Mouse (Mus musculus) macrophage (primary cell): Measurements from ENCODE around the gene Myh3. TPM values are rescaled to one million over a fixed set of nuclear protein-coding genes. Genes with fewer than 3 reads are reported as not detected.

ENCODE experiments used
- H3K27ac ChIP-seq: fragments of 350-480 bp; formaldehyde crosslinking; 2 replicates; pipeline ENCODE4 v1.9.0; 2021
- H3K36me3 ChIP-seq: fragments of 350-480 bp; formaldehyde crosslinking; 2 replicates; pipeline ENCODE4 v1.9.0; 2021; ENCODE audit errors: inconsistent target
- H3K4me3 ChIP-seq: fragments of 350-480 bp; formaldehyde crosslinking; 2 replicates; pipeline ENCODE4 v1.9.0; 2021; ENCODE audit errors: inconsistent target
- H3K79me2 ChIP-seq: fragments of 350-480 bp; formaldehyde crosslinking; 2 replicates; pipeline ENCODE4 v1.9.0; 2021; ENCODE audit errors: inconsistent target
- WGBS: methylation state at CpG from one replicate; pipeline ENCODE4 v1.1.7; 2026; ENCODE audit warnings: inconsistent platforms; ENCODE audit not compliant: missing documents; 5-methylcytosine and 5-hydroxymethylcytosine counted together
- polyA plus RNA-seq: library from polyadenylated mRNA; stranded (reverse); fragments of 250-400 nt; gene quantifications from 3 replicates; pipeline ENCODE4 v1.2.4, GENCODE M21; 2018; ENCODE audit warnings: inconsistent platforms
- total RNA-seq, 78 experiments: library from RNA; depleted of rRNA; stranded (reverse); fragments of 250-400 nt; gene quantifications; 1 replicate in 9 of 78; 2 replicates in 24 of 78; 3 replicates in 43 of 78; 4 replicates in 2 of 78; pipeline ENCODE4 v1.2.4; 2018; ENCODE audit warnings: inconsistent platforms in 56 of 78

Gene Myh3
- total RNA-seq (2018; cell fraction: chromatin; rRNA removed): not detected
- under 1 TPM in 4 of 26 experiments, not detected in 22; under 0.01 to 0.04 (median 0.03) TPM for total RNA-seq (2018; cell fraction: cytosol; rRNA removed)
- not detected for total RNA-seq (2018; cell fraction: nucleus; rRNA removed)
- polyA plus RNA-seq: 0.03 TPM in 1 of 3 replicates, not detected in the others

DNA sequence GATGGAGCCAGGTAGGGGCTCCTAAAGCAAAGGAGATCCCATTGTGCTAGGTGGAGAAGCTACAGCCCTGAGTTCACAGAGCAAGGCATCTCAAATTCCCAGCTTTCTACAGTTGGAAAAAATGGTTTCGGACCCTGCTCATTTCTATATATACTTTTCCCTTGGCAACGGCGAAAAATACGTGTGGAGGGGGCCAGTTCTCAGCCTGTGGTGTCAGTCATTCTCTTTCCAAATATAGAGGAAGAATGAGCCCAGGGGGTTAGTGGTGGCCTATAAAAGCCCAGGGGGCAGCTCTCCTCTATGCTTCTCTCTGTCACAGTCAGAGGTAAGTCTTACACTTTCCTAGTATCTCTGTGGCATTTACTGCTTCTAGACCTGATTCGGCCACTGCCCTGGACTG is at the start of gene Myh3:
Myh3 (plus strand) TSS at position 301 of the 400 bp plus-strand sequence.
- Histone ChIP-seq H3K4me3 (no peak within 1 kb of the TSS), H3K27ac (no peak within 1 kb of the TSS), H3K79me2 (no peaks in the 10 kb centered on the region), H3K36me3 (no peaks in the 10 kb centered on the region)
- WGBS: 85% methylated on average over 5 of the region's 5 CpGs

DNA sequence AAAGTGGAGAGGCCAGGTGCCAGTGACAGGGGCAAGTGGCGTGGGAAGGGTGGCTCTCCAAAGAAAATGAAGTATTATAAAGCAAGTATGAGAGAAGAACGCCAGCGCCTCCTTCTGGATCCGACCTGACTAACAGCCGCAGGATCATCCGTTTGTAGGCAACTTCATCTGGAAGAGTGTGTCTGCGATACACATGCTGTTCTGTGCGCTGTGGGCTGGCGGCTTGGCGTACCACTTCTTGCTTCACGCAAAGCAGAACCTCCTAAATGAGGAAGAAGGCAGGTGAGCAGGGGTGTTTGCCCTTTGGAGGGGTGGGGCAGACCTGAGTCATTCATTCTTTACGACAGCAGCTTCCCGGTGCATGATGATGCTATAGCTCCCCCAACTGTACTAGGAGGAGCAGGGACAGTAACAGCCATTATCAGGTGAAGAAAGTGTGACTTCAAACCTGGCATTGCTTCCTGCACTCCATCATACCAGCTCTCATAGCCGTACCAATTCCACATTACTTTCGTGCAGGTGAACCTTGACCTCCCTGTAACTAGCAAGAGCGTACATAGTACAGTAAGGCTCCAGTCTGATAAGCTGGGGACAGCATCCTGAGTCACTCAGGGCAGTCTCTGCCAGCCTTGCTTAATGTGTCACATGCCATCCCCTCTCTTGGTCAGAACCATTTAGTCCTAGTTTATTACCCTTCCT is 47.0 kb upstream of the Myh3 start:
- no peaks in the 10 kb centered on the region for H3K79me2 ChIP-seq
- WGBS: 55% methylated on average over 16 of the region's 16 CpGs
- H3K27ac ChIP-seq: no peak overlapping the region
- H3K4me3 ChIP-seq: no peak overlapping the region
- H3K36me3 ChIP-seq: no peaks in the 10 kb centered on the region

DNA sequence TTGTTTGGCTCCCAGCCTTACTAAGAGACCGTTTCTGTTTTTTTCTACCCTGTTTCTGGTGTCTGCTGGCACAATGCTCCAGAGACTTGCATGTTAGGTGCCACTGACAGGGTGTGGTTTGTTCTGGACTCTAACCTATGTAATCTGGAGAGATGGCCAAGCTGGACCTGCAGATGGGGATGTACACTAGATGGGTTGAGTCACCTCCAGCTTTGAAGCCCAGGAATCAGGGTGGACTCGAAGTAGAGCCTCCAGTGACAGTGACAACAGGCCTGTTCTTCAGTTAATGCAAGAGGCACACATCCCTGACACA is 46.5 kb upstream of the Myh3 start:
- 64% methylated on average over 2 of the region's 2 CpGs for WGBS
- Histone ChIP-seq H3K27ac (no peak overlapping the region), H3K79me2 (no peaks in the 10 kb centered on the region), H3K36me3 (no peaks in the 10 kb centered on the region), H3K4me3 (no peak overlapping the region)

DNA sequence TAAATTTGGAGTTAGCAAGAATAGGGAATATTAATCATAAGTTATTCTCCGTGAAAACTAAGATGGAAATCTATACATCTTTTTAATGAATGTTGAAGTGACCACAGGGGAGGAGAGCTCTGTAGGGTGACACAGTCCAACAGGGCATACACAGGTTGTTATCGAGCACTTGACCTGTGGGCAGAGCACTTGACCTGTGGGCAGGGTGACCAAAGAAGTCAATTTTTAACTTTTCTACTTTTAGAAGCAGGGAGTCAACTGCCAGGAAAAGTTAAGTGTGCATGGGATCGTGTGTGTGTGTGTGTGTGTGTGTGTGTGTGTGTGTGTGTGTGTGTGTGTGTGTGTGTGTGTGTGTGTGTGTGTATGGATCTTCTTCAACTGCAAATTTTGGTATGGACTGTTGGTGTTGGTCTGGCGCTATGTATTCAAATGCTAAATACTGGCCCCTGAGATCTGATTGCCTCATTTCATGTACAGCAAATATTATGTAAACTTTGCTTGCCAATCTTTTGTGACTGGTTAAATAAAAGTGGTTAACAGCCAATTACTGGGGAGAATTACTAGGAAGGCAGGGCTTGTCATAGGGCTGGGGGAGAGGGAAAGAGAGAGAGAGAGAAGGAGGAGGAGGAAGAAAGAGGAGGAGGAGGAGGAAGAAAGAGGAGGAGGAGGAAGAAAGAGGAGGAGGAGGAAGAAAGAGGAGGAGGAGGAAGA is 43.2 kb upstream of the Myh3 start:
- peaks cover 16% of the 10 kb centered on the region for H3K36me3 ChIP-seq
- no peak overlapping the region for H3K27ac ChIP-seq
- H3K79me2 ChIP-seq: no peaks in the 10 kb centered on the region
- H3K4me3 ChIP-seq: no peak overlapping the region
- WGBS: 87% methylated on average over 3 of the region's 4 CpGs

DNA sequence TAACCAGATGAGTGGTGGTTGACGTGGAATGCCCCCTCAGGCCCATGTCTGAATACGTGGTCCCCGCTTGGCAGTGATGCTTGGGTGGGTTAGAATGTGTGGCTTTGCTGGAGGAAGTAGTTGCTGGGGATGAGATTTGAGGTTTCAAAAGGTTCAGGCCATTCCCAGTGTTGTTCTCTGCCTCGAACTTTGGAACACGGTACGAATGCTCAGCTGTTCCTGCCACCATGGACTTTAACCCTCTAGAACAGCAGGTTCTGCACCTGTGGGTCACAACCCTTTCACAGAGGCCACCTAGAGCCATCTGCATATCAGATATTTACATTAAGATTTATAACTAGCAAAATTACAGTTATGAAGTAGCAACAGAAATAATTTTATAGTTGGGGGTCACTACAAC is 41.9 kb upstream of the Myh3 start:
- 87% methylated on average over 6 of the region's 6 CpGs for WGBS
- peaks cover 29% of the 10 kb centered on the region for H3K36me3 ChIP-seq
- no peaks in the 10 kb centered on the region for H3K79me2 ChIP-seq
- H3K4me3 ChIP-seq: no peak overlapping the region
- H3K27ac ChIP-seq: no peak overlapping the region

DNA sequence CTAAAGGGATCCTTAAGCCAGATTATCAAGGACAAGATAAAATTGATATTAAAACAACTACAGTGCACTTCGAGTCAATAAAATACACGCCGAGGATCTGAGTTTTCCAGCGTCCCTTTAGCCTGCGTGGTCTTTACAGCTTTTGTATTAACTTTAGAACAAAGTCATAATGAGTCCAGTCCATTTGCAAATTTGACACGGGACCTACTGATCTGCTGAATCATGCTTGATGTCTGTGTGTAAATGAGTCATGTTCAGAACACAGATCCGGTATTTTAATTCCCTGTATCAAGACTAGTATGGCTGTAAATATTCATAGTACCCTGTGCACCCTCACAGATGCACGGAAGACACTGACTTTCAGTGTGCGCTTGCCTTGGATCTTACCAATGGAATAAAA is 41.2 kb upstream of the Myh3 start:
- H3K4me3 ChIP-seq: no peak overlapping the region
- H3K36me3 ChIP-seq: peaks cover 36% of the 10 kb centered on the region
- WGBS: 84% methylated on average over 9 of the region's 9 CpGs
- H3K27ac ChIP-seq: no peak overlapping the region
- no peaks in the 10 kb centered on the region for H3K79me2 ChIP-seq

DNA sequence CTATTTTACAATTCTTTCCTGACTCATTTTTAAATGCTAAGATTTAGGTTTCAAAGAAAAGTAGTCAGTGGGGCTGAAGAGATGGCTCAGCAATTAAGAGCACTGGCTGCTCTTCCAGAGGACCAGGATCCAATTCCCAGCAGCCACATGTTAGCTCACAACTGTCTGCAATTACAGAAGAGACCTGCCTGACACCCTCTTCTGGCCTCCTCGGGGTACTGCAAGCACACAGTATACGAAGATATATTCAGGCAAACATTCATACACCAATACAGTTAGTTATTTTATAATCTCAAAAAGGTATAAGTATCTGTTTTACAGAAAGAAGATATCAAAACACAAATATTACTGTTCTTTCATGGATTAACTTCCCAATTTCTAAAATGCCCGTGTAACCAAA is 38.3 kb upstream of the Myh3 start:
- Histone ChIP-seq H3K27ac (no peak overlapping the region), H3K4me3 (no peak overlapping the region), H3K79me2 (peaks cover 22% of the 10 kb centered on the region; the same call in 1 of the 2 replicates), H3K36me3 (peaks cover 43% of the 10 kb centered on the region)
- WGBS: 89% methylated on average over 3 of the region's 3 CpGs

DNA sequence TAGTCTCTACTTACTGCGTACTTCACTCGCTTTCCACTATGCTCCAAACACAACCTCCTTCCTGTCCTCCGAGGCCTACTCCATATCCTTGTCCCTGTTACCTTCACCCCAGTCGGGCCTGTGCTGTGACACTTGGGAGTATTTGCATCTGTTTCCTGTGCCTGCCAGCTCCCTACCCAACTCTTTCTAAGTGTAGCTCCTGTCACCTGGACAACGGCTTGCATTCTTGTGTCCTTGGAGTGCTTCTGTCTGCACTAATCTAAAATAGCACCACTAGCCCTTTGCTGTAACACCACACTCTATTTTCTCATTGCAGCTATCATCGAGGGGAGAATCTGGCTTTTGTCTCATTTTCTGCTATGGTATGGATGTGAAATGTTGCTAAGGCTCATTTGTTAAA is 37.6 kb upstream of the Myh3 start:
- Histone ChIP-seq H3K27ac (no peak overlapping the region), H3K4me3 (no peak overlapping the region), H3K36me3 (peaks cover 43% of the 10 kb centered on the region), H3K79me2 (peaks cover 29% of the 10 kb centered on the region; the same call in 1 of the 2 replicates)
- WGBS: 98% methylated on average over 6 of the region's 6 CpGs

DNA sequence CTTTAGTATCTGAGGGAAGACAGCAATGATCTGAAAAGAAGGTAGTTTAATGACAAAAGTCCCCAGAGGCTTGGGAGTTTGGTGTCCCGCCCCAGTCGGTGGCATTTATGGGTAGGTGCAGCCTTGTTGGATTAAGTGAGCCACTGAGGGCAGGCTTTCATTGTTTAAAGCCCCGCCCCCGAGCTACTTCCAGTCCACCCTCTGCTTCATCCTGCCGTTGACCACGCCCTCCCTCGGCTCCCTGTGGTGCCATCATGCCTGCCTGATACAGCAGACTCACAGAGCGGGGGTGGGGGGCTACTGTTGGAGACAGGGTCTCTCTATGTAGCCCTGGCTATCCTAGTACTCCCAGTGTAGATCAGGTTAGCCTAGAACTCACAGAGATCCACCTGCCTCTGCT is 35.1 kb upstream of the Myh3 start:
- Histone ChIP-seq H3K4me3 (no peak overlapping the region), H3K79me2 (peaks cover 39% of the 10 kb centered on the region; the same call in 1 of the 2 replicates), H3K27ac (no peak overlapping the region), H3K36me3 (peaks cover 43% of the 10 kb centered on the region)
- WGBS: 92% methylated on average over 8 of the region's 8 CpGs

DNA sequence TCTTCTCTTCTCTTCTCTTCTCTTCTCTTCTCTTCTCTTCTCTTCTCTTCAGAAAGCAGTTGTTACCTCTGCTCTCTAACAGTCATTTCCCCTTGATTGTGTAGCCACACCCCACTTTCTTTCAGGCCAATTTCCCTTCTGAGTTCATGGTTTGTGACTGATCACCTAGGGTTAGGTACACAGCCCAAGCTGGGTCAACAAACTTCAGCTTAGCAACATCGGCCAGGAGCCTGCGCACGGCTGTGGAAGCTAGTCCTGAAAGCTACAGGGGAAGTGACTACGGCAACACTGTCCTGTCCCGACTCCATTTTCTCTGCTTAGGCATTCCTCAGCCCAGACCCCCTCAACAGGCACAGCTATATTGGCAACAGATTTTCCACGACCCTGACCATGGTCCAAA is 33.1 kb upstream of the Myh3 start:
- H3K79me2 ChIP-seq: peaks cover 55% of the 10 kb centered on the region; the same call in 1 of the 2 replicates
- WGBS: 86% methylated on average over 6 of the region's 6 CpGs
- H3K4me3 ChIP-seq: no peak overlapping the region
- H3K36me3 ChIP-seq: peaks cover 26% of the 10 kb centered on the region
- no peak overlapping the region for H3K27ac ChIP-seq

DNA sequence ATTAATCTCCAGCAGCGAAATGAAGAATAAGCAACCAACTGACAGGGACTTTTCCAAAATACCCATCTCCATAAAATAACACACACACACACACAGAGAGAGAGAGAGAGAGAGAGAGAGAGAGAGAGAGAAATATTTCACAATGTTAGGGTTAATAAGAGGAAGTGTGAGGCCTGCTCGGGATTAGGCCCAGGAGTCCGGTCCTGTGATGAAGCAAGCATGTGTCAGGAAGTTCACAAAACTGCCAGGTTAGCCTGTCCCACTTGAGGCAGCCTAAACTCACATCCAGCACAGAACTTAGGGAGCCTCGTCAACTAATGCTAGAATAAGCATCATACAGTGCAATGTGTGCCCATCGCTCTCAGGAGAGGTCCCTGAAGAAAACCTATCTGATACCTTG is 30.9 kb upstream of the Myh3 start:
- Histone ChIP-seq H3K36me3 (0 out of 2 replicates have a peak, but pooled peaks cover 5% of the 10 kb centered on the region), H3K79me2 (peaks cover 75% of the 10 kb centered on the region; the same call in 1 of the 2 replicates), H3K27ac (peak overlapping the region; percentile 4; the same call in 1 of the 2 replicates), H3K4me3 (no peak overlapping the region)
- WGBS: 29% methylated on average over 4 of the region's 5 CpGs

DNA sequence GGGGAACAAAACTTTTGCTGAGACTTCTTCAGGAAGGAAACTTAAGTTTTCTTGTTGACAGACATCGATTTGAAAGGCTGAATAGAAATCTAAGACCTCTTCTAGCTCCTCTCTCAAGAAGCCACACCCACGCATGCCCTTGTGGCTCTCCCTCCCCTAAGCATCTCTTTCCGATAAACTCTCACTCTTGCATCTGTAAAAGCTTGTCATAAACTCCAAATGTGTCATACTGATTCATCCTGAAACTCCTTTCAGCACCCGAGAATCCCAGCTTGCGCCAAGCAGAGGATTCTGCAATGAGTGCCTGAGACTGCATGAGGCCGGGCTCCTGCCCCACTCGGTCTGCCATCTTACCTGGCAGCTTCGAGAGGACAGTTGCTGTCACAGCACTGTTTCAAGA is 29.6 kb upstream of the Myh3 start:
- Histone ChIP-seq H3K4me3 (no peak overlapping the region), H3K36me3 (no peaks in the 10 kb centered on the region), H3K79me2 (peaks cover 76% of the 10 kb centered on the region), H3K27ac (no peak overlapping the region)
- WGBS: 87% methylated on average over 8 of the region's 8 CpGs

DNA sequence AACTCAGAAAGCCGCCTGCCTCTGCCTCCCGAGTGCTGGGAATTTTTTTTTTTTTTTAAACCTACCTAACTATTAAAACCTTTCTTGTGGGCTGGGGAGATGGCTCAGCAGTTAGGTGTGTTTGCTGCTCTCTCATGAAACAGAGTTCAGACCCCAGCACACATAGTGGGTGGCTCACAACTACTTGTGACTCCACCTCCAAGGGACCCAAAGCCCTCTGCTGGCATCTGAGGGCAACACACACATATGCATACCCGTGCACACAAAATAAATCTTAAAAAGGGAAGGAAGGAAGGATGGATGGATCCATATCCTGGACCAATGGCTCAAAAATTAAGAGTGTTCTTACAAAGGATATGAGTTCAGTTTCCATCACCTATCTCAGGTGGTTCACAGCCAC is 28.8 kb upstream of the Myh3 start:
- Histone ChIP-seq H3K79me2 (peaks cover 76% of the 10 kb centered on the region), H3K36me3 (no peaks in the 10 kb centered on the region), H3K4me3 (no peak overlapping the region), H3K27ac (no peak overlapping the region)
- WGBS: 68% methylated on average over 3 of the region's 3 CpGs

DNA sequence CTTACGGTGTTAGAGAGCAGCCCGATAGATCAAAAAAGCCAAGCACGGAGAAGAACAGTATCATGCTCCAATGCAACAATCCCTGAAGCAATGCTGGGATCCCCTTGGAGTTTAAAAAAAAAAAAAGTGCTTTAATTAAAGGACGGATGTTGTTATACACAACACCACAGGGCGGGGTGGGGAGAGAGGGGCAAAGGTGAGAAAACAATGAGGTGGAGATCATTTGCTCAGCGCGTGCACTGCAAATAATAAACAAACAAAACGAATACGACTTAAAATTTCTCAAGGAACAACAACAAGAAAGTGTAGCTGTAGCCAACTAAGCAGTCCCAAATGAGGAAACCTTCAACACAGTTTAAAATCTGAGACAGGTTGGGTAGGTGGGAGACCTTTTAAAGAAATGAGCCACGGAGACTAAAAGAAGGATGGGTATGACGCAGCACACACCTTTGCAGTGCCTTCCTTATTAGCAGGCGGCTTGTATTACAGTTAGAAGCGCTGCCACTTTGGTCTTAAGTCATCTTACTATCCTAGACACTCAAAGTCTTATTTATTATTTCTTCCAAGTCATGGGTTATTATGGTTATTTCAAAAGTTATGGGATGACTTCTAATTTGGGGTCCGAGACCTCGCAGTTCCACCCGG is 26.3 kb upstream of the Myh3 start:
- WGBS: 25% methylated on average over 15 of the region's 16 CpGs
- H3K36me3 ChIP-seq: peaks cover 13% of the 10 kb centered on the region
- peaks cover 65% of the 10 kb centered on the region for H3K79me2 ChIP-seq
- H3K4me3 ChIP-seq: peak overlapping the region; percentile 91
- peak overlapping the region; percentile 63 for H3K27ac ChIP-seq
